10 mouse cellular contexts compared by ENCODE assay signal in the genomic region with DNA sequence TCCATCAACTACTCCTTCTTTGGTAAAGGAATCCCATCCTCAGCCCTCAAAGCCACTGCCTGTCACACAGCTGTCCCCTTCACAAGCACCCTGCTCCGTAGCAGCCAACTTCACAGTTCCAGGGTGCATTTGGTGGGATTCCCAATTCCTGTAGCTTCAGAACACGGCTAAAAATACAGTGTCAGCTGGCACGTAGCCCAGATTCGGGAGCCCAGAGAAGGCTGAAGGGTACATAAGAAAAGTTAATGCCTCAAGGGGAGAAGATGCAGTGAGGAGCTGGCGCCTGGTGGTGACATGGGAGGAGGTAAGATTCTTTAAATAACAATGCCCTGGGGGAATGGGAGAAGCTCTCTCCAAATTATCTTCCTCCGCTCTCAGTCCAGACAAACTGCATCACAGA. TPM values are rescaled to one million over a fixed set of nuclear protein-coding genes. Genes with fewer than 3 reads are reported as not detected.
DNase-seq lines count a peak whose midpoint lies in the region; ATAC-seq lines count a peak whose summit lies in the region.
"Had no signal": no experiment of that assay in that cellular context is flagged by ENCODE, and none has a peak within 500 bp of the region (broad histone marks: within the 10 kb centered on the region; RNA-seq: fewer than 3 reads in every experiment).

No protein-coding gene starts in this region.

- DNase-seq in intestine, embryonic 14.5 days (ENCODE audit: low spot score): no peak
- peak; percentile 18 for DNase-seq in brain, embryonic 18.5 days (ENCODE audit: low read depth, low spot score)
- peak; percentile 13 for DNase-seq in heart, adult 8-10 months (ENCODE audit: low spot score)
- peak; percentile 55 to 58 for DNase-seq in left cerebral cortex, postnatal 36 days (ENCODE audit: low spot score in 2 of 2)
- DNase-seq in spleen, postnatal 4 days (ENCODE audit: low spot score in 2 of 2): no peak

- H3K9ac ChIP-seq in intestine, embryonic 14.5 days (ENCODE audit: low read length): no peak overlapping the region
- no peak overlapping the region for H3K9ac ChIP-seq in intestine, embryonic 16.5 days (ENCODE audit: low read depth, low read length)
- H3K9ac ChIP-seq: limb, embryonic 13.5 days; neural tube, embryonic 13.5 days had no signal

- H3K9me3 ChIP-seq in intestine, embryonic 14.5 days (ENCODE audit: control insufficient read depth, low read length): no peaks in the 10 kb centered on the region
- H3K9me3 ChIP-seq in intestine, embryonic 16.5 days (ENCODE audit: control insufficient read depth, low read length): no peaks in the 10 kb centered on the region
- H3K9me3 ChIP-seq: neural tube, embryonic 13.5 days had no signal

- intact Hi-C loops in left cerebral cortex, postnatal 36 days (cut with DNase I): no loop called here

- ATAC-seq in intestine, embryonic 14.5 days (replicated peaks; ENCODE audit: low FRiP score, low TSS enrichment, low read depth): no peak
- ATAC-seq in intestine, embryonic 16.5 days: no peak
- ATAC-seq in erythroid progenitor cell, adult 5-6 weeks (replicated peaks; ENCODE audit: low FRiP score, poor library complexity, severe bottlenecking): no peak
- no peak for ATAC-seq in granulocyte monocyte progenitor cell, adult 5-6 weeks (replicated peaks; ENCODE audit: poor library complexity, severe bottlenecking)

- H3K36me3 ChIP-seq in intestine, embryonic 14.5 days (ENCODE audit: control insufficient read depth, insufficient read depth, low read length): no peaks in the 10 kb centered on the region
- no peaks in the 10 kb centered on the region for H3K36me3 ChIP-seq in intestine, embryonic 16.5 days (ENCODE audit: control insufficient read depth, insufficient read depth, low read length)
- H3K36me3 ChIP-seq: limb, embryonic 13.5 days; neural tube, embryonic 13.5 days had no signal

- no peaks in the 10 kb centered on the region for H3K27me3 ChIP-seq in intestine, embryonic 14.5 days (replicated peaks; ENCODE audit: control insufficient read depth, insufficient read depth, low read length)
- no peaks in the 10 kb centered on the region for H3K27me3 ChIP-seq in intestine, embryonic 16.5 days (replicated peaks; ENCODE audit: control insufficient read depth, insufficient read depth, low read length)
- H3K27me3 ChIP-seq: limb, embryonic 13.5 days; neural tube, embryonic 13.5 days had no signal

- 55% methylated on average over 6 of the region's 6 CpGs for WGBS in intestine, embryonic 14.5 days
- WGBS in intestine, embryonic 16.5 days: 42% methylated on average over 6 of the region's 6 CpGs

- peak overlapping the region; percentile 33; the same call in 1 of the 2 replicates for H3K27ac ChIP-seq in intestine, embryonic 14.5 days (ENCODE audit: low read depth)
- H3K27ac ChIP-seq in intestine, embryonic 16.5 days (ENCODE audit: low read length): no peak overlapping the region
- H3K27ac ChIP-seq: limb, embryonic 13.5 days; neural tube, embryonic 13.5 days had no signal

- H3K4me1 ChIP-seq in intestine, embryonic 14.5 days (replicated peaks; ENCODE audit: control insufficient read depth, insufficient read depth, low read length): no peaks in the 10 kb centered on the region; the same call in 1 of the 2 replicates
- H3K4me1 ChIP-seq in intestine, embryonic 16.5 days (ENCODE audit: control insufficient read depth, insufficient read depth, low read length): no peaks in the 10 kb centered on the region
- H3K4me1 ChIP-seq: neural tube, embryonic 13.5 days had no signal

- H3K4me2 ChIP-seq in intestine, embryonic 14.5 days (ENCODE audit: low read length): peak overlapping the region; percentile 13; the same call in 1 of the 2 replicates
- no peak overlapping the region for H3K4me2 ChIP-seq in intestine, embryonic 16.5 days (ENCODE audit: low read depth, low read length)
- H3K4me2 ChIP-seq: limb, embryonic 13.5 days; neural tube, embryonic 13.5 days had no signal

- no peak overlapping the region for H3K4me3 ChIP-seq in intestine, embryonic 14.5 days (ENCODE audit: low read depth, low read length)
- H3K4me3 ChIP-seq in intestine, embryonic 16.5 days (ENCODE audit: low read length): no peak overlapping the region
- H3K4me3 ChIP-seq: limb, embryonic 13.5 days; neural tube, embryonic 13.5 days had no signal

RNA-seq across cellular contexts. Expression of gene Susd1, which starts 34.1 kb away (rescaled TPM):
- polyA plus RNA-seq in intestine, embryonic 14.5 days (2014; fragmentation: Nextera tagmentation; extraction: Ambion mirVana): 8.0 and 8.3 TPM in 2 replicates
- polyA plus RNA-seq in intestine, embryonic 16.5 days (2015; fragmentation: Nextera tagmentation; extraction: Ambion mirVana): 12.7 and 13.0 TPM in 2 replicates
- total RNA-seq in heart, adult 8-10 months (2022): 1 to 10 TPM in 1 of 4 experiments, under 1 TPM in 3; 0.31 to 2.2 (median 0.83) TPM
- total RNA-seq in left cerebral cortex, postnatal 36 days (2021): 1 to 10 TPM; 9.1 to 9.3 TPM
- 17.7 and 42.8 TPM in 2 replicates for total RNA-seq in erythroid progenitor cell, adult 5-6 weeks (2015; ENCODE audit: low replicate concordance)
- 23.1 and 24.7 TPM in 2 replicates for total RNA-seq in erythroid progenitor cell, adult 5-6 weeks (2017; ENCODE audit: low replicate concordance)
- total RNA-seq in granulocyte monocyte progenitor cell, adult 5-6 weeks (2014; fragmentation: Nextera tagmentation): 63.2 and 74.8 TPM in 2 replicates
- total RNA-seq in granulocyte monocyte progenitor cell, adult 5-6 weeks (2017): 94.4 and 95.7 TPM in 2 replicates

Comparison
In these comparisons a context has a peak if more than half of its experiments do, and no peak if none do; other contexts are left out.
1. DNase-seq: peak in brain, embryonic 18.5 days (single experiment), heart, adult 8-10 months (single experiment) and left cerebral cortex, postnatal 36 days (2 of 2); none in intestine, embryonic 14.5 days (single experiment) and spleen, postnatal 4 days (0 of 2).